Mouse (Mus musculus) gastrocnemius, adult 8-10 months (tissue): ENCODE data around the gene Gm49353. TPM values are rescaled to one million over a fixed set of nuclear protein-coding genes. Genes with fewer than 3 reads are reported as not detected.

Source experiments
- total RNA-seq, 4 experiments: library from RNA; stranded (reverse); gene quantifications; 2 replicates each; pipeline ENCODE4 v1.2.4; 2022

The Gm49353 gene
- total RNA-seq, 4 experiments from 2014 or later = not detected

Other genes with a start within 250 kb of the Gm49353 start
- gene 2310057J18Rik, start 212.7 kb upstream of the Gm49353 start, total RNA-seq = not detected
- not detected for gene Soga3, start 55.1 kb upstream of the Gm49353 start, total RNA-seq
- 10 to 100 TPM; 54.0 to 64.0 (median 59.1) TPM for gene 9330159F19Rik, start 12.7 kb downstream of the Gm49353 start, total RNA-seq
- 10 to 100 TPM; 33.3 to 38.7 (median 35.1) TPM for gene Echdc1, start 114.2 kb downstream of the Gm49353 start, total RNA-seq
- gene Rnf146, start 163.5 kb downstream of the Gm49353 start, total RNA-seq = 10 to 100 TPM; 47.5 to 60.5 (median 59.5) TPM